Mouse (Mus musculus) heart, embryonic 14.5 days (tissue): Measurements from ENCODE around the gene Gm21983. TPM values are rescaled to one million over a fixed set of nuclear protein-coding genes. Genes with fewer than 3 reads are reported as not detected.
A peak's percentile ranks its signal among the peaks of the same experiment; 100 is the strongest.

Experiments used
- ATAC-seq: fragments of 200-750 bp; cut with Nextera tagmentation; 2 replicates; pipeline ENCODE4 v1.8.0; 2017; ENCODE audit warnings: low read depth, moderate TSS enrichment; ENCODE audit not compliant: insufficient number of reproducible peaks, insufficient read depth, low FRiP score
- H3K27ac ChIP-seq, 2 experiments: fragments of 200-500 bp in 1 of 2; fragments of 300-500 bp in 1 of 2; sonication (generic) in 1 of 2; replicated peaks in 1 of 2; 2 replicates each; pipeline ENCODE4 v1.5.1; 2012 to 2014; ENCODE audit warnings: low read depth in 2 of 2, low read length in 2 of 2, control low read depth in 1 of 2, mild to moderate bottlenecking in 1 of 2, mixed read lengths in 1 of 2; ENCODE audit not compliant: control insufficient read depth in 1 of 2, insufficient read depth in 1 of 2
- H3K27me3 ChIP-seq: fragments of 300-500 bp; sonication (generic); 2 replicates; pipeline ENCODE4 v1.6.1; 2014; ENCODE audit warnings: mild to moderate bottlenecking, low read length, control low read depth; ENCODE audit not compliant: control insufficient read depth, insufficient read depth
- H3K36me3 ChIP-seq: fragments of 300-500 bp; sonication (generic); 2 replicates; pipeline ENCODE4 v1.6.1; 2014; ENCODE audit warnings: mild to moderate bottlenecking, control low read depth, low read length, mixed read lengths; ENCODE audit not compliant: control insufficient read depth, insufficient read depth
- H3K4me1 ChIP-seq, 2 experiments: fragments of 200-500 bp in 1 of 2; fragments of 300-500 bp in 1 of 2; sonication (generic) in 1 of 2; 2 replicates each; pipeline ENCODE4 v1.6.1; 2012 to 2014; ENCODE audit warnings: low read length in 2 of 2, control low read depth in 1 of 2, mixed read lengths in 1 of 2; ENCODE audit not compliant: control insufficient read depth in 2 of 2, insufficient read depth in 2 of 2
- H3K4me2 ChIP-seq: fragments of 300-500 bp; sonication (generic); 2 replicates; pipeline ENCODE4 v1.6.1; 2014; ENCODE audit warnings: mild to moderate bottlenecking, low read length
- H3K4me3 ChIP-seq, 2 experiments: fragments of 200-500 bp in 1 of 2; fragments of 300-500 bp in 1 of 2; sonication (generic) in 1 of 2; 2 replicates each; pipeline ENCODE4 v1.5.1; 2012 to 2014; ENCODE audit warnings: low read length in 2 of 2, mild to moderate bottlenecking in 2 of 2, control low read depth in 1 of 2, low read depth in 1 of 2, moderate library complexity in 1 of 2; ENCODE audit not compliant: control insufficient read depth in 1 of 2, insufficient read depth in 1 of 2
- H3K9ac ChIP-seq: fragments of 300-500 bp; sonication (generic); 2 replicates; pipeline ENCODE4 v1.6.1; 2014; ENCODE audit warnings: mild to moderate bottlenecking, low read length
- H3K9me3 ChIP-seq: fragments of 300-500 bp; sonication (generic); 2 replicates; pipeline ENCODE4 v1.6.1; 2016; ENCODE audit warnings: low read length, control low read depth; ENCODE audit not compliant: control insufficient read depth
- WGBS: fragments of 180-500 bp; shearing (Covaris S2); extraction: QIAGEN DNeasy Blood & Tissue Kit; methylation state at CpG from one replicate; pipeline ENCODE4 v1.1.7; 2014; 5-methylcytosine and 5-hydroxymethylcytosine counted together
- polyA plus RNA-seq: library from polyadenylated mRNA; unstranded; fragments of >200 nt; fragmentation: Nextera tagmentation; extraction: Ambion mirVana; gene quantifications from 2 replicates; pipeline ENCODE4 v1.2.1, GENCODE M21; 2014

Gene Gm21983
- polyA plus RNA-seq, 1 experiment from 2014 or later, result not detected

GRCm38 (mm10) chr7:27197136-27197535, 16.2 kb upstream of the Gm21983 start:
- Histone ChIP-seq H3K27ac (no peak overlapping the region), H3K4me2 (no peak overlapping the region), H3K9ac (no peak overlapping the region), H3K4me3 (no peak overlapping the region), H3K4me1 (peaks cover 4 to 13% of the 10 kb centered on the region in 2 experiments), H3K36me3 (peaks cover 53% of the 10 kb centered on the region), H3K9me3 (no peaks in the 10 kb centered on the region), H3K27me3 (no peaks in the 10 kb centered on the region)
- WGBS, result 79% methylated on average over 3 of the region's 3 CpGs
- no peak for ATAC-seq

- Histone ChIP-seq H3K36me3 (peaks cover 57% of the 10 kb centered on the region), H3K27me3 (no peaks in the 10 kb centered on the region), H3K9me3 (no peaks in the 10 kb centered on the region), H3K4me2 (peak within 1 kb of the TSS; percentile 87), H3K4me3 (peak within 1 kb of the TSS; percentile 76 to 100), H3K4me1 (peaks cover 4 to 13% of the 10 kb centered on the region in 2 experiments), H3K9ac (peak within 1 kb of the TSS; percentile 95), H3K27ac (peak within 1 kb of the TSS; percentile 99 to 100)
- ATAC-seq, result peak; percentile 99
- WGBS, result under 1% methylated on average over 64 of the region's 64 CpGs
These were observed 15.1 kb upstream of the Gm21983 start, which contains the start of the genes BC024978 and Snrpa for GRCm38 (mm10) chr7:27195681-27196611. Gene BC024978, plus strand, starts transcription at chr7:27195781. Gene Snrpa, minus strand, starts transcription at chr7:27196271.

- H3K27me3 ChIP-seq, result no peaks in the 10 kb centered on the region
- H3K27ac ChIP-seq, result no peak overlapping the region
- no peak overlapping the region for H3K4me2 ChIP-seq
- ATAC-seq, result no peak
- H3K36me3 ChIP-seq, result peaks cover 74% of the 10 kb centered on the region
- 76% methylated on average over 4 of the region's 4 CpGs for WGBS
- no peak overlapping the region for H3K4me3 ChIP-seq
- no peak overlapping the region for H3K9ac ChIP-seq
- peaks cover 4 to 13% of the 10 kb centered on the region in 2 experiments for H3K4me1 ChIP-seq
- no peaks in the 10 kb centered on the region for H3K9me3 ChIP-seq
These were observed 12.8 kb upstream of the Gm21983 start for GRCm38 (mm10) chr7:27193731-27194130.

DNA sequence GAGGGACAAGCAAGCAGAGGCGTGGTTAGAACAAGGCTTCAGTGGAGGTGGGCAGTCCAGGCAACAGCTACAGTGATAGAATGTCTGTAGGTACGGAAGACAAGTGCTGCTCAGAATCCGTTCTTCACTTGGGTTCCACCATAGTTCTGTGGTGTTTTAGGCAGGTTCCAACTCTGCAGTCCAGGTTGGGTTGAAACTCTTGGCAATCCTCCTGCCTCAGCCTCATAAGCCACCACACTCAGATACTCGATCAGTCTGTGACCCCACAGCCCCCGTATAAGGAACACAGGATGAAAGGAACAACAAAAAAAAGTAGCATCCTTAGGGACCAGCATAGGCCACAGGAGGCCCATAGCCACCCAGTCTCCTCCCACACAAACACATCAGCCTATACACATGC, 11.5 kb upstream of the Gm21983 start:
- peaks cover 77% of the 10 kb centered on the region for H3K36me3 ChIP-seq
- ATAC-seq, result no peak
- H3K9me3 ChIP-seq, result no peaks in the 10 kb centered on the region
- no peak overlapping the region for H3K9ac ChIP-seq
- no peaks in the 10 kb centered on the region for H3K27me3 ChIP-seq
- H3K4me3 ChIP-seq, result no peak overlapping the region
- 93% methylated on average over 5 of the region's 5 CpGs for WGBS
- H3K4me2 ChIP-seq, result no peak overlapping the region
- H3K27ac ChIP-seq, result no peak overlapping the region
- H3K4me1 ChIP-seq, result peaks cover 4 to 13% of the 10 kb centered on the region in 2 experiments

DNA sequence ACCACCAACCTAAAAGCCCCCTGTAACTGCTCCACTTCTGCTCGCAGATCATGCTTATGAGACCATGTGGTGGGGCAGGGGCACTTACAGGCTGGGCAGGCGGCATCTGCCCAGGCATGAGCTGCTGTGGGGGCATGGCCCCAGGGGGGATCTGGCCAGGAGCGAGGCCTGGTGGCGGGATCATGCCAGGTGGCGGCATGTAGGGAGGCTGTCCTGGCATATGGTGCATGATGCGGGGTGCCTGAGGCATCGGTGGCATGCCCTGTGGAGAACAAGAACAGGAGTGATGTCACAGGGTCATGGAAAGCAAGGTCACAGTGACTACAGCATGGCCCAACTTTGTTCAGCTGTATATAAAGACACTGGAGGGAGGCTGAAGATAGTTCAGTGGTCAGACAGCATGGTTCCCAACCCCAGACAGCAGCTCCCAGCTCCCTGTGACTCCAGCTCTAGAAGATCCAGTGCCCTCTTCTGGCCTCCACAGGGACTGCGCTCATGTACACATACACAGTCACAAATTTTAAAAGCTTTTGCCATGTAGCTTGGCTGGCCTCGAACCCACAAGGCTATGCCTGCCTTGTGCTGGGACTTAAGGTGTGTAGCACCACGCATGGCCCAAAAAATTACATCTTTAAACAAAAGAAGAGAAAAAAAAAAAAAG, 8.5 kb upstream of the Gm21983 start:
- H3K4me2 ChIP-seq, result no peak overlapping the region
- H3K9ac ChIP-seq, result no peak overlapping the region
- no peaks in the 10 kb centered on the region for H3K27me3 ChIP-seq
- H3K4me3 ChIP-seq, result no peak overlapping the region
- no peak for ATAC-seq
- H3K4me1 ChIP-seq, result peaks cover 0 to 5% of the 10 kb centered on the region in 2 experiments; a peak in 2 of 4 replicates
- H3K36me3 ChIP-seq, result peaks cover 100% of the 10 kb centered on the region
- 0 out of 2 replicates have a peak, but pooled peaks cover 3% of the 10 kb centered on the region for H3K9me3 ChIP-seq
- 96% methylated on average over 10 of the region's 10 CpGs for WGBS
- no peak overlapping the region for H3K27ac ChIP-seq

- H3K27ac ChIP-seq, result no peak overlapping the region
These were observed 5.1 kb upstream of the Gm21983 start for GRCm38 (mm10) chr7:27185986-27186385.

GRCm38 (mm10) chr7:27184964-27185363, 4.1 kb upstream of the Gm21983 start:
- Histone ChIP-seq H3K4me1 (no peaks in the 10 kb centered on the region; a peak in 1 of 4 replicates), H3K4me3 (no peak overlapping the region), H3K9ac (no peak overlapping the region), H3K9me3 (0 out of 2 replicates have a peak, but pooled peaks cover 3% of the 10 kb centered on the region), H3K36me3 (peaks cover 71% of the 10 kb centered on the region), H3K27me3 (no peaks in the 10 kb centered on the region), H3K4me2 (no peak overlapping the region), H3K27ac (no peak overlapping the region)
- 62% methylated on average over 3 of the region's 3 CpGs for WGBS
- ATAC-seq, result no peak

More at GRCm38 (mm10) chr7:27185986-27186385, 5.1 kb upstream of the Gm21983 start:
- no peak overlapping the region for H3K4me2 ChIP-seq
- H3K4me3 ChIP-seq, result no peak overlapping the region
- 94% methylated on average over 5 of the region's 5 CpGs for WGBS
- H3K27me3 ChIP-seq, result no peaks in the 10 kb centered on the region
- peaks cover 82% of the 10 kb centered on the region for H3K36me3 ChIP-seq
- H3K9me3 ChIP-seq, result 0 out of 2 replicates have a peak, but pooled peaks cover 3% of the 10 kb centered on the region
- no peak for ATAC-seq
- no peak overlapping the region for H3K9ac ChIP-seq
- no peaks in the 10 kb centered on the region for H3K4me1 ChIP-seq
